Mouse (Mus musculus): ENCODE measurements around the gene L3mbtl3.
A peak's percentile ranks its signal among the peaks of the same experiment; 100 is the strongest.

L3mbtl3 gene

GRCm38 (mm10) chr10:26337896-26338503, 37.8 kb downstream of the L3mbtl3 start:
- no peak for DNase-seq (ENCODE audit: low read depth, low spot score)

DNA sequence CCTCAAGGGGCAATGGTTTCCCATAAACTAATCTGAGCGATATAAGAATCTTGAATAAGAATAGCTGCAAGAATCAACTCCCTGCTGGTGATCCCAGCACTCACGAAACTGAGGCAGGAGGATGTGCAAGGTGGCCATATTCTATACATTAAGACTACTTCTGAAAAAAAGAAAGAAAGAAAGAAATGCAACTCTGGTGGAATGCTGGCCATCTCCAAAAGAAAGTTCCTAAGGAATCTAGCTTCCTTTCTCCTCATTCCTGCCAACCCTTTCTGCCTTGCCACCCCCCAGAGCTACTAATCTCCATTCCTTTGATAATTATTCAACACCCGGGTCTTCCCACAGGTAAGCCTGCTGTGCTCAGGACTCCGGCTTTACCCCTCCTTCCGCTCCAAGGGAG, 41.8 kb downstream of the L3mbtl3 start:
- DNase-seq (ENCODE audit: low read depth, low spot score) = no peak

DNA sequence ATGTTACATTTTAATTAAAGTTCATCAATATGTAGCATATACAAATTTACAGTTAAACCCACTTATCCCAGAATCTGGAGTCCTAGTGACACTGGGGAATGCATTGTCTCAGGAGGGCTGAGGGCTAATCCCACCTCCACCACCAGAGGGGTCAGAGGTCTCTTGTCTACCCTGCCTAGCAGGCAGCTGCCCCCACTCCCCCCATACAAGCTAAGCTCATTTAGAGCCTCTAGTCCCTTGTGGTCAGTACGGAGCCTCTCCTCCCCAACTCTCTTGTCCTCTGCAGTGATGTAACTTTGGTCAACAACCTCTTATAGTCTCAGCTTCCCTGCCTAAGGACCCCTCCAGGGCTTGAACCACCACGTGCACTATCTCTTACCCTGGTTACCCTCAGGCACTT, 43.0 kb downstream of the L3mbtl3 start:
- no peak for DNase-seq (ENCODE audit: low read depth, low spot score)

DNA sequence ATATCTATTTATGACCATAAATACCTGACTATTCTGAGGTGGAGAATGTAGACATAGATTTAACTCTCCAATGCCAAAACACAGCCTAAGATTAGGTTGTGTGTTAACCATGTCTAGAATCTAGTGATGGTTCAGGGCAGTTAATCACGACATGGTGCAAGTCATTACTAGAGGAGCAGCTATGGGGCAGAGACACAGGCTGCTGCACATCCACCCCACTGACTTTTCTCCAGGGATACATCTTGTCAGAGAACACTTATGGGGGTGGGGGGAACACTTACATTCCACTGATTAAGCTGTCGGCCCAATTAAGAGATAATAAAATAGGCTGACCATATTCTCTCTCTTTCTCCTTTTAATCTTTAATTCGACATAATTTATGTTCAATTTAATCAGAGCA, 46.9 kb downstream of the L3mbtl3 start:
- DNase-seq (ENCODE audit: low read depth, low spot score) = no peak

- DNase-seq (ENCODE audit: low read depth, low spot score) = no peak
Observed at GRCm38 (mm10) chr10:26327691-26328542, 47.9 kb downstream of the L3mbtl3 start.

DNA sequence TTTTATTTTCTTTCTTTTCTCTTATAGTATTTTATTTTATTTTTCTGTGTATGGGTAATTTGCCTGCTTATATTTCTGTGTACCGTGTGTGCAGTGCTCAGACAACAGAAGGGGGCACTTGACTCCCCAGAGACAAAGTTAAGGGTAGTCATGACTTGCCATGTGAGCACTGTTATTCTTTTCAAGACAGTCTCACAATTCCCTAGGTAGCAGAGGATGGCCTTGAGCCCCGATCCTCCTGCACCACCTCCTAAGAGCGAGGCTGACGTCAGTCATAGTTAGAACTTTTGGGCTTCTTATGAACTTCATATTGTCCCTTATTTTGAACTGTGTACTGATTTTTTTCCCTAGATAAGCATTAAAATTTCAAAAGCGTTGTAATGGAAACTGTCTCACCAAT, 48.5 kb downstream of the L3mbtl3 start:
- DNase-seq (ENCODE audit: low read depth, low spot score) = no peak

- no peak for DNase-seq (ENCODE audit: low read depth, low spot score)
Observed at GRCm38 (mm10) chr10:26325320-26325719, 50.5 kb downstream of the L3mbtl3 start.

- DNase-seq (ENCODE audit: low read depth, low spot score) = no peak
Observed at GRCm38 (mm10) chr10:26322344-26323051, 53.3 kb downstream of the L3mbtl3 start.

GRCm38 (mm10) chr10:26320679-26321078, 55.1 kb downstream of the L3mbtl3 start:
- no peak for DNase-seq (ENCODE audit: low read depth, low spot score)

DNA sequence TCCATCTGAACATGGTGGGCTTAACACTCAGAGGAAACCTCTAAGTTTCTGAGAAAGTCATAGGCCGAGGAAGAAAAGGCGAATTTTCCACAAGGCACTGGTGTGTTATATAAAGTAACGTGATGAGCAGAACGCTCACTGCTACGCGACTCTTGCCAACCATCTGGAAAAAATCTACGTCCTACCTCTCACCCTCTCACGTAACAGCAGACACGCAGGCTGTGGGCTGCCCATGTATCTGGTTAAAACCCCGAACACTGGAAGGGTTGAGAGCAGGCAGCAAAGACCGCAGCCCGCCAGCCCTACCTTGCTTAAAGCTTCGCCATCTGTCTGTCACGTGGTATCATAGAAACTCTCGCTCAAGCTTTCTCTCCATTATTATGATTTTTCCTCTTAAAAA, 61.4 kb downstream of the L3mbtl3 start:
- no peak for DNase-seq (ENCODE audit: low read depth, low spot score)

GRCm38 (mm10) chr10:26303485-26303884, 72.3 kb downstream of the L3mbtl3 start:
- no peak for DNase-seq (ENCODE audit: low read depth, low spot score)

DNA sequence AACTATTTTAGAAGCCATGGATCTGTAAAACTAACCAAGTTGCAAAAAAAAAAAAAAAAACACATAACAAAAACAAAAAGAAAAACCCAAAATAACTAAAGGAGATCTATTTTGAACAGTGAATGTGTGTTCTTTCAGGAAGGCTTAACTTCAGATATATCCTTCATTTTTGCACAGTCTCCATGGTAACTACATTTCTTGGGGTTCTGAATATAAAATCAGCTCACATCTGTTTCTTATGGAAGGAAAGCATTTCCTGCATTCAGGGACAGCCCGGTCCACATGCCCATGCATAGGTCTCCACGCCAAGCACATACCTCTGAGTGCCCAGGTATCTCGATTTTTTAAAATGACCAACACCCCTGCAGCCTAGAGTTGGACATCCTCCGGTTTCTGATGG, 73.4 kb downstream of the L3mbtl3 start:
- peak; percentile 12 for DNase-seq (ENCODE audit: low read depth, low spot score)

DNA sequence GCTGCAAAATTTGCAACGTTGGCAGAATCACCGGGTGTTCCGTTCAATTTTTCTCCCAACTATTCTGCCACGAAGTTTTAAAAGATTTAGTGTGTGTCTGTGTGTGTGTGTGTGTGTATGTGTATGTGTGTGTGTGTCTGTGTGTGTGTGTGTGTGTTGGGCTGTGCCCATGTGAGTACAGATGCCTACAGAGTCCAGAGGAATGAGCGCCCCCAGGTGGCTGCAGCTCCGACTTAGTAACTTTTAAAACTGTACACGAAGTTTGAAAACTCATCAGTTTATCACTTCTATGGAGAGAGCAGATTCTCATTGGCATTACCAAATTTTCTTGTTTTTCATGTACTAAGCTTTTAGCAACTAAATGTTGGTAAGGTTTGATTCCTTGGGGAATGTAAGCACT, 78.1 kb downstream of the L3mbtl3 start:
- no peak for DNase-seq (ENCODE audit: low read depth, low spot score)

- DNase-seq (ENCODE audit: low read depth, low spot score) = no peak
Observed at GRCm38 (mm10) chr10:26297200-26297599, 78.6 kb downstream of the L3mbtl3 start.

- DNase-seq (ENCODE audit: low read depth, low spot score) = no peak
Observed at GRCm38 (mm10) chr10:26287136-26287535, 88.6 kb downstream of the L3mbtl3 start.

DNA sequence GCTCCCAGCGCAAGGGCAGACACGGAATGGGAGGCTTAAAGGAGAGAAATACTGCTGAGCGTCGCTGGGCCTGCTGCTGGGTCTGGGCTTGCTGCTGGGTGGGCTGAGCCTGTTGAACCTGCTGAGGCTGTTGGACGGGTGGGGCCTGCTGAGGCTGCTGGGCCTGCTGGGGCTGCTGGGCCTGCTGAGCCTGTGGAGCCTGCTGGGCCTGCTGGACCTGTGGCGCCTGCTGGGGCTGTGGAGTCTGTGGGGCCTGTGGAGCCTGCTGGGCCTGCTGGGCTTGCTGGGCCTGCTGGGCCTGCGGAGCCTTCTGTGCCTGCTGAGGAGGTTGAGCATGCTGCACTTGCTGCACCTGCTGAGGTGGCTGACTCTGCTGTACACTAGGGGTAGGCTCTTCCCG, 95.8 kb downstream of the L3mbtl3 start:
- DNase-seq (ENCODE audit: low read depth, low spot score) = no peak

DNA sequence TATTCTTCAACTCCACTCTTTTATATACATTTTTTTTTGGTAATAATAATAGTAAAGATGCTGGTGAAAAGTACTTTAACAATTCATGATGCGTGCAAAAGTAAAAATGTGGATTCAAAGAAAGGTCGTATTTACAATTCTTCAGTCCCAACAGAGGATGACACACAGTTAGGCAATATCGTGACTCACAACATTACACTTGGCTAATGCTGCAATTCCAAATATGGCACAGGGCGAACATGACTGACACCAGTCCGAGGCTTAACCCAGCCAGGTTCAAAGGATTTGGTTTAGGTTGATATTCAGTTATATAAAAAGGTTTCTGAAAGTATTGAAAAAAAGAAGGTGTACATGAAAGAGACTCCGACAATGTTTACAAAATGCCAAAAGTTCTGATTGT, 100.4 kb downstream of the L3mbtl3 start:
- no peak for DNase-seq (ENCODE audit: low read depth, low spot score)

GRCm38 (mm10) chr10:26263744-26264459, 111.9 kb downstream of the L3mbtl3 start:
- no peak for DNase-seq (ENCODE audit: low read depth, low spot score)

DNA sequence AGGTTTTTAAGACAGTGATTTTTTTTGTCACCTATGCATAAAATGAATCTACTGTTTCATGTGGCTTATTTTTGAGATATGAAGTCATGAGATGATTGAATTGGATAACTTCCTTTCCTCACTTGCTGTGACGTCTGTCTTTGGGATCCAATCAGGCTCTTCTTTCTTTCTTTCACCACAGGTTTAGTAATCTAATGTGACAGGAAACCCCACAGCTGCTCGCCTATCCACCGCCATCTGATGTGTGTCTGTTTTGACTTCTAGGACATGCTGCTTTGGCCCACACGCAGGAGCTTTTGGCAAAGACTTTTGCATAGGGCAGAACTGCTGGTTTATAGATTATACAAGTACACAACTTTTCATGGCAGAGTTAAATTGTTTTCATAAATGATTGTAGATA, 115.9 kb downstream of the L3mbtl3 start:
- no peak for DNase-seq (ENCODE audit: low read depth, low spot score)

DNA sequence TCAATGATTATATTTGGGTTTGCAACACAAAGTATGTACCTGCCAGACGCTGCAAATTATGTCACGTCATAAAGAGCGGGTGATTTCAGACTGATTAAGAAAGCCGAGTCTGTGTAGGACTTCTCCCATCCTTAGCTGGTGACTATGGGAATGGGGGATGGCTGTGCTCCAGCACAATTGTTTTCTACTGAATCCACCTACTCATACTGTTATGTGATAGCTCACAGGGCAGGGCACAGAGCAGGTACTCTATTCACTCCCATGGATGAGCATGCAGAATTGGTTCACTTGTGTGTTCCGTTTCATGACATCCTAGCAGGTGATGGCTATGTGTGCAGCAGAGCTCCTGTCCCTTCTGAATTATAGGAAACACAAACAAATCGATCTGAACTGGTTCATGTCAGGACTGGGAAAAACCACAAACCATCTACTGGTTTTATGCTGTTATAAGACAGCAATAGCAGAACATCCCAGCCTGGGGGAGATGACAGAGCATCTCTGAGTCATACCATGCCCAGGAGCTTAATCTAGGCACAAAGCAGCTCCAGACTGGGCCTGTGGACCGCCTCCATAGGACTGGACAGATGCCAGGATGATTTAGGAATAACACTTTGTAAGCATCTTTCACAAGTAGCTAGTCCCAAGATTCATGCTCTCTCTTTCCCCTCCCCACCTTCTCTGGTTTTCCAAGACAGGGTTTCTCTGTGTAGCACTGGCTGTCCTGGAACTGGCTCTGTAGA, 126.2 kb downstream of the L3mbtl3 start:
- no peak for DNase-seq (ENCODE audit: low read depth, low spot score)

DNA sequence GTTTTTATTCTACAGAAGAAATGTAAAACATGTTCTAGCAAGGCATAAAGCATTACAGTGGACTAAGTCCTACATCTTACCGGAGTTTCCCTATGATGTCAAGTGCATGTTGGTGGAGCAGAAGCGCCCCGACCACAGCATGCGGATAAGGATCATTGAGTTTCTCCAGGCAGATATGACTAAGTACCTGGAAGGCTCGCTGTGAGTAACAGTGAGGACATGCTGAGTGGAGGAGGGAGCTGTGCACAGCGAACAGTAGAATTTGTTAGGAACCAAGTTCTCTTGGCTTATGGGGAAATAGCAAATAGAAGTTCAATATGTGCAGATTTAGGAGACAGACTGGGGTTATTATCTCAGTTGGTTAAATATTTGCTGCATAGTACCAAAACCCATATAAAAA, 131.3 kb downstream of the L3mbtl3 start:
- DNase-seq (ENCODE audit: low read depth, low spot score) = no peak

All from brain, embryonic 18.5 days (tissue).